7 mouse cellular contexts compared by ENCODE assay signal in genomic region chr5:121385461-121386119, GRCm38 (mm10). TPM values are rescaled to one million over a fixed set of nuclear protein-coding genes. Genes with fewer than 3 reads are reported as not detected.
A peak's percentile ranks its signal among the peaks of the same experiment; 100 is the strongest.
DNase-seq lines count a peak whose midpoint lies in the region; ATAC-seq lines count a peak whose summit lies in the region.

Trafd1 (minus strand) TSS chr5:121385632.

- peak; percentile 96 for ATAC-seq in midbrain, embryonic 13.5 days

- peak within 1 kb of the TSS; percentile 69 for H3K4me2 ChIP-seq in midbrain, embryonic 13.5 days (replicated peaks)

- no peaks in the 10 kb centered on the region for H3K9me3 ChIP-seq in limb, embryonic 10.5 days (replicated peaks)
- peaks cover 6% of the 10 kb centered on the region; the same call in 1 of the 2 replicates for H3K9me3 ChIP-seq in midbrain, embryonic 13.5 days

- peak within 1 kb of the TSS; percentile 84 for H3K4me3 ChIP-seq in limb, embryonic 10.5 days
- H3K4me3 ChIP-seq in midbrain, embryonic 13.5 days (replicated peaks): peak within 1 kb of the TSS; percentile 89

- H3K9ac ChIP-seq in midbrain, embryonic 13.5 days (replicated peaks): peak within 1 kb of the TSS; percentile 88

- H3K36me3 ChIP-seq in limb, embryonic 10.5 days: peaks cover 28% of the 10 kb centered on the region
- H3K36me3 ChIP-seq in midbrain, embryonic 13.5 days: peaks cover 26% of the 10 kb centered on the region

- WGBS in limb, embryonic 10.5 days: under 1% methylated on average over 33 of the region's 45 CpGs
- WGBS in midbrain, embryonic 13.5 days: under 1% methylated on average over 45 of the region's 45 CpGs

- H3K4me1 ChIP-seq in limb, embryonic 10.5 days: peaks cover 24% of the 10 kb centered on the region
- H3K4me1 ChIP-seq in midbrain, embryonic 13.5 days (replicated peaks): peaks cover 35% of the 10 kb centered on the region

- H3K27ac ChIP-seq in limb, embryonic 10.5 days: peak within 1 kb of the TSS; percentile 89
- peak within 1 kb of the TSS; percentile 89 for H3K27ac ChIP-seq in midbrain, embryonic 13.5 days

- peaks cover 13% of the 10 kb centered on the region for H3K27me3 ChIP-seq in limb, embryonic 10.5 days (ENCODE audit: low read depth, poor library complexity, severe bottlenecking)
- H3K27me3 ChIP-seq in midbrain, embryonic 13.5 days: peaks cover 5% of the 10 kb centered on the region; the same call in 1 of the 2 replicates

- peak; percentile 95 for DNase-seq in adrenal gland, adult 8-10 months
- peak; percentile 91 for DNase-seq in embryo, embryonic 9.5 days (ENCODE audit: extremely low spot score)
- no peak for DNase-seq in gonadal fat pad, adult 2 months (ENCODE audit: low read depth)
- DNase-seq in kidney, adult 11 months: peak; percentile 96
- peak; percentile 94 for DNase-seq in limb, embryonic 10.5 days (ENCODE audit: low spot score)
- DNase-seq in spleen, adult 12 weeks (ENCODE audit: low spot score): peak; percentile 86

RNA-seq across cellular contexts. Expression of gene Trafd1, which starts in this region (rescaled TPM):
- 10 to 100 TPM; 37.0 to 67.7 (median 52.0) TPM for total RNA-seq in adrenal gland, adult 8-10 months (2022)
- polyA plus RNA-seq in gonadal fat pad, adult 2 months (2012; rRNA removed): 71.9 and 82.8 TPM in 2 replicates
- polyA plus RNA-seq in limb, embryonic 10.5 days (2016; fragmentation: Nextera tagmentation; extraction: Ambion mirVana): 50.4 and 67.7 TPM in 2 replicates
- polyA plus RNA-seq in midbrain, embryonic 13.5 days (2015; fragmentation: Nextera tagmentation; extraction: Ambion mirVana): 149 and 150 TPM in 2 replicates
